Mouse (Mus musculus) small intestine, adult 2 months (tissue): ENCODE results near the gene Fbxo3.

Experiments used
- CTCF ChIP-seq: fragments of 200-500 bp; IDR thresholded peaks from 2 replicates; pipeline ENCODE4 v1.5.1; 2012; ENCODE audit warnings: low read depth, mild to moderate bottlenecking, control low read depth, inconsistent platforms, low read length, moderate library complexity, mixed read lengths; ENCODE audit not compliant: insufficient replicate concordance, insufficient read length; ENCODE audit errors: extremely low read depth
- POLR2A ChIP-seq: fragments of 200-500 bp; IDR thresholded peaks from 2 replicates; pipeline ENCODE4 v1.6.1; 2012; ENCODE audit warnings: low read depth, mild to moderate bottlenecking, control low read depth, inconsistent platforms, low read length, moderate library complexity

DNA sequence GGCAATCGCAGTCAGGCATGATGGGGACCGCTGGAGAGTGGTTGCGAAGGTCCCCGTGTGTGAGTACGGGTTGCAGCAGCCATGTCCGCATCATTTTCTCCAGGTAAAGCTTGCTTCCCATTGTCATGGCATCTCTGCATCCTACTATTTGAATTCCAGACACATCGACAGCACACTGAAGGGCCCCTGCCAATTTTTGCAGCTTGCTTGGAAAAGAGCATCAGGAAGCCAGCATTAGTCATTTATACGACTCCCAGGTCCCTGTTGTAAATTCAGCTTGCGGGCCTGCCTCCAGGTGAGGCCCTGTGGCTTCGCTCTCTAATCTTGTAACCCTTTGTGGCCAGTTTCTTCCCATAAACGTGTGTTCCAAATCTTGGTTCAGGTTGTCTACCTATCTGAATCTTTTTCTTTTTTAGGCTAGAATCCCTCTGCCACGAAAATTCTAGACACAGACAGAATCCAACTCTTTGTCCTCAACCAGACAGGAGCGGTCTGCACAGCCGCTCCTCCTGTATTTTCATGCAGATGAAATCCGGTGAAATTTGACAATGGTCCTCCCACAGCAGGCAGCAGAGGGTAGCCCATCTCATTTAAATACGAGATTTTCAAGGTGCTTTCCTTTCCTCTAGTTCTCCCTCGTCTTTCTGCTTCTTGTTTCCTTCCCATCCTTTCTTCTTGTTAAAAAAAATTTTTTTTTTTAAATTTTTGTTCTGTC lies 34.7 kb upstream of the Fbxo3 start:
- TF ChIP-seq CTCF, result no peak
- no peak for TF ChIP-seq POLR2A
